In genomic region chr11:36676446-36677284, GRCm38 (mm10) we compare ENCODE assay signal across 8 mouse cellular contexts.
DNase-seq lines count a peak whose midpoint lies in the region; ATAC-seq lines count a peak whose summit lies in the region.

No protein-coding gene starts in this region.

- no peak overlapping the region for H3K9ac ChIP-seq in lung, embryonic 15.5 days
- no peak overlapping the region for H3K9ac ChIP-seq in intestine, embryonic 16.5 days (ENCODE audit: low read depth, low read length)
- H3K9ac ChIP-seq in stomach, embryonic 14.5 days (replicated peaks; ENCODE audit: low read depth, low read length): no peak overlapping the region

- H3K27me3 ChIP-seq in lung, embryonic 15.5 days: peaks cover 25% of the 10 kb centered on the region; the same call in 1 of the 2 replicates
- H3K27me3 ChIP-seq in intestine, embryonic 16.5 days (replicated peaks; ENCODE audit: control insufficient read depth, insufficient read depth, low read length): peaks cover 6% of the 10 kb centered on the region; the same call in 1 of the 2 replicates
- H3K27me3 ChIP-seq in stomach, embryonic 14.5 days (ENCODE audit: control insufficient read depth, insufficient read depth, low read length): no peaks in the 10 kb centered on the region

- H3K4me1 ChIP-seq in lung, embryonic 15.5 days: no peaks in the 10 kb centered on the region
- no peaks in the 10 kb centered on the region for H3K4me1 ChIP-seq in intestine, embryonic 16.5 days (ENCODE audit: control insufficient read depth, insufficient read depth, low read length)
- H3K4me1 ChIP-seq in stomach, embryonic 14.5 days (ENCODE audit: control insufficient read depth, insufficient read depth, low read length): no peaks in the 10 kb centered on the region

- H3K36me3 ChIP-seq in lung, embryonic 15.5 days: no peaks in the 10 kb centered on the region
- H3K36me3 ChIP-seq in intestine, embryonic 16.5 days (ENCODE audit: control insufficient read depth, insufficient read depth, low read length): no peaks in the 10 kb centered on the region
- no peaks in the 10 kb centered on the region for H3K36me3 ChIP-seq in stomach, embryonic 14.5 days (ENCODE audit: control insufficient read depth, insufficient read depth, low read length)

- peak overlapping the region; percentile 67 for H3K4me2 ChIP-seq in lung, embryonic 15.5 days
- peak overlapping the region; percentile 80; the same call in 1 of the 2 replicates for H3K4me2 ChIP-seq in intestine, embryonic 16.5 days (ENCODE audit: low read depth, low read length)
- H3K4me2 ChIP-seq in stomach, embryonic 14.5 days (replicated peaks; ENCODE audit: low read depth, low read length): peak overlapping the region; percentile 60

- H3K4me3 ChIP-seq in lung, embryonic 15.5 days: peak overlapping the region; percentile 39; the same call in 1 of the 2 replicates
- H3K4me3 ChIP-seq in intestine, embryonic 16.5 days (ENCODE audit: low read length): peak overlapping the region; percentile 9; the same call in 1 of the 2 replicates
- peak overlapping the region; percentile 33; the same call in 1 of the 2 replicates for H3K4me3 ChIP-seq in stomach, embryonic 14.5 days (ENCODE audit: low read depth, low read length)

- DNase-seq in cerebellum, adult 9-10 months: peak; percentile 31
- DNase-seq in lung, adult 18-20 months: no peak
- DNase-seq in spleen, postnatal 4 days (ENCODE audit: low spot score in 2 of 2): no peak
- DNase-seq in testis, postnatal 10 days (ENCODE audit: low spot score): no peak

- 44% methylated on average over 16 of the region's 16 CpGs for WGBS in lung, embryonic 15.5 days
- 36% methylated on average over 16 of the region's 16 CpGs for WGBS in intestine, embryonic 16.5 days
- WGBS in stomach, embryonic 14.5 days: 39% methylated on average over 16 of the region's 16 CpGs

- no peak overlapping the region for H3K27ac ChIP-seq in lung, embryonic 15.5 days
- no peak overlapping the region for H3K27ac ChIP-seq in intestine, embryonic 16.5 days (ENCODE audit: low read length)
- no peak overlapping the region for H3K27ac ChIP-seq in stomach, embryonic 14.5 days (ENCODE audit: low read length)

- H3K9me3 ChIP-seq in lung, embryonic 15.5 days: no peaks in the 10 kb centered on the region
- H3K9me3 ChIP-seq in intestine, embryonic 16.5 days (ENCODE audit: control insufficient read depth, low read length): no peaks in the 10 kb centered on the region
- no peaks in the 10 kb centered on the region for H3K9me3 ChIP-seq in stomach, embryonic 14.5 days (ENCODE audit: control insufficient read depth, low read depth, low read length)

- no peak for ATAC-seq in cerebellum, adult (ENCODE audit: insufficient number of reproducible peaks, low FRiP score, low TSS enrichment)
- no peak for ATAC-seq in lung, embryonic 15.5 days (ENCODE audit: borderline replicate concordance, extremely low read depth, low FRiP score, low TSS enrichment)
- no peak for ATAC-seq in intestine, embryonic 16.5 days
- no peak for ATAC-seq in stomach, embryonic 14.5 days (ENCODE audit: insufficient number of reproducible peaks, insufficient read depth, low FRiP score, low read depth)
